Comparison of ENCODE assay signal across 9 mouse cellular contexts in genomic region chr14:120397871-120398647, GRCm38 (mm10).
DNase-seq lines count a peak whose midpoint lies in the region; ATAC-seq lines count a peak whose summit lies in the region.
"Had no signal": no experiment of that assay in that cellular context is flagged by ENCODE, and none has a peak within 500 bp of the region (broad histone marks: within the 10 kb centered on the region; RNA-seq: fewer than 3 reads in every experiment).

No protein-coding gene starts in this region.

- H3K27me3 ChIP-seq in hindbrain, embryonic 12.5 days = no peaks in the 10 kb centered on the region
- H3K27me3 ChIP-seq in lung, embryonic 15.5 days = no peaks in the 10 kb centered on the region
- H3K27me3 ChIP-seq: liver, embryonic 15.5 days had no signal

- no peak overlapping the region for H3K4me2 ChIP-seq in hindbrain, embryonic 12.5 days (replicated peaks)
- H3K4me2 ChIP-seq in lung, embryonic 15.5 days = no peak overlapping the region
- H3K4me2 ChIP-seq: liver, embryonic 15.5 days had no signal

- H3K4me3 ChIP-seq in hindbrain, embryonic 12.5 days = no peak overlapping the region
- H3K4me3 ChIP-seq in lung, embryonic 15.5 days = no peak overlapping the region
- H3K4me3 ChIP-seq: liver, embryonic 15.5 days had no signal

- ATAC-seq in hindbrain, embryonic 12.5 days (ENCODE audit: low FRiP score) = peak; percentile 84
- peak; percentile 96 for ATAC-seq in lung, embryonic 15.5 days (ENCODE audit: borderline replicate concordance, extremely low read depth, low FRiP score, low TSS enrichment)

- H3K27ac ChIP-seq in hindbrain, embryonic 12.5 days = no peak overlapping the region
- H3K27ac ChIP-seq in lung, embryonic 15.5 days = peak overlapping the region; percentile 24; the same call in 1 of the 2 replicates
- H3K27ac ChIP-seq: liver, embryonic 15.5 days had no signal

- H3K4me1 ChIP-seq in hindbrain, embryonic 12.5 days = 0 out of 2 replicates have a peak, but pooled peaks cover 3% of the 10 kb centered on the region
- H3K4me1 ChIP-seq in lung, embryonic 15.5 days = peaks cover 4% of the 10 kb centered on the region; the same call in 1 of the 2 replicates
- H3K4me1 ChIP-seq: liver, embryonic 15.5 days had no signal

- no peak overlapping the region for H3K9ac ChIP-seq in hindbrain, embryonic 12.5 days
- H3K9ac ChIP-seq in lung, embryonic 15.5 days = no peak overlapping the region
- H3K9ac ChIP-seq: liver, embryonic 15.5 days had no signal

- peak; percentile 53 for DNase-seq in Muller cell, postnatal 12 days (ENCODE audit: inconsistent ontology term)
- peak; percentile 87 for DNase-seq in cerebellum, adult 9-10 months
- peak; percentile 52 to 90 for DNase-seq in frontal cortex, adult 2 months (ENCODE audit: extremely low spot score in 1 of 2, low spot score in 1 of 2)
- DNase-seq in layer of hippocampus, adult 9-10 months (ENCODE audit: low spot score) = peak; percentile 79
- DNase-seq in ovary, adult 18-20 months (ENCODE audit: low spot score) = peak; percentile 39
- DNase-seq in thymus, postnatal 14 days = peak; percentile 64

- 52% methylated on average over 10 of the region's 10 CpGs for WGBS in hindbrain, embryonic 12.5 days
- WGBS in lung, embryonic 15.5 days = 30% methylated on average over 10 of the region's 10 CpGs

- H3K9me3 ChIP-seq in hindbrain, embryonic 12.5 days (replicated peaks) = no peaks in the 10 kb centered on the region
- no peaks in the 10 kb centered on the region for H3K9me3 ChIP-seq in lung, embryonic 15.5 days
- H3K9me3 ChIP-seq: liver, embryonic 15.5 days had no signal

- H3K36me3 ChIP-seq in hindbrain, embryonic 12.5 days = no peaks in the 10 kb centered on the region
- H3K36me3 ChIP-seq in lung, embryonic 15.5 days = peaks cover 47% of the 10 kb centered on the region
